Mouse (Mus musculus) hindbrain, postnatal 0 days (tissue): ENCODE measurements around the gene Por. TPM values are rescaled to one million over a fixed set of nuclear protein-coding genes. Genes with fewer than 3 reads are reported as not detected.

Source experiments
- ATAC-seq: fragments of 200-750 bp; cut with Nextera tagmentation; 2 replicates; pipeline ENCODE4 v1.8.0; 2017; ENCODE audit warnings: mild to moderate bottlenecking, moderate TSS enrichment, moderate library complexity
- DNase-seq: peaks from one replicate; pipeline ENCODE4 v3.0.0-alpha.2; 2015; ENCODE audit warnings: low spot score
- H3K27ac ChIP-seq: fragments of 300-500 bp; sonication (generic); 2 replicates; pipeline ENCODE4 v1.5.1; 2014; ENCODE audit warnings: mild to moderate bottlenecking
- H3K27me3 ChIP-seq: fragments of 300-500 bp; sonication (generic); 2 replicates; pipeline ENCODE4 v1.6.1; 2014; ENCODE audit warnings: low read length, mixed read lengths; ENCODE audit not compliant: insufficient read depth
- H3K36me3 ChIP-seq: fragments of 300-500 bp; sonication (generic); 2 replicates; pipeline ENCODE4 v1.6.1; 2014; ENCODE audit warnings: low read length, mixed read lengths; ENCODE audit not compliant: insufficient read depth
- H3K4me1 ChIP-seq: fragments of 300-500 bp; sonication (generic); 2 replicates; pipeline ENCODE4 v1.6.1; 2014; ENCODE audit warnings: antibody characterized with exemption, low read length, mixed read lengths; ENCODE audit not compliant: insufficient read depth
- H3K4me2 ChIP-seq: fragments of 300-500 bp; sonication (generic); 2 replicates; pipeline ENCODE4 v1.6.1; 2014; ENCODE audit warnings: low read depth, mild to moderate bottlenecking, low read length, moderate library complexity, mixed read lengths
- H3K4me3 ChIP-seq: fragments of 300-500 bp; sonication (generic); 2 replicates; pipeline ENCODE4 v1.5.1; 2014; ENCODE audit warnings: low read length
- H3K9ac ChIP-seq: fragments of 300-500 bp; sonication (generic); replicated peaks from 2 replicates; pipeline ENCODE4 v1.6.1; 2014; ENCODE audit warnings: mild to moderate bottlenecking, low read length, moderate library complexity, mixed read lengths
- H3K9me3 ChIP-seq: fragments of 300-500 bp; sonication (generic); 2 replicates; pipeline ENCODE4 v1.6.1; 2016; ENCODE audit warnings: low read length, mixed read lengths
- CTCF ChIP-seq: IDR thresholded peaks from 2 replicates; pipeline ENCODE4 v1.5.1; 2016; ENCODE audit warnings: antibody characterized with exemption, control low read depth, low read depth
- WGBS: fragments of 180-500 bp; shearing (Covaris S2); extraction: QIAGEN DNeasy Blood & Tissue Kit; methylation state at CpG from one replicate; pipeline ENCODE4 v1.1.7; 2014; 5-methylcytosine and 5-hydroxymethylcytosine counted together
- polyA plus RNA-seq: library from polyadenylated mRNA; unstranded; fragments of >200 nt; fragmentation: Nextera tagmentation; extraction: Ambion mirVana; gene quantifications from 2 replicates; pipeline ENCODE4 v1.2.1, GENCODE M21; 2015
- total RNA-seq: library from RNA; depleted of rRNA; stranded (reverse); fragments of >200 nt; gene quantifications from 2 replicates; pipeline ENCODE4 v1.2.3, GENCODE M21; 2014

Por gene
- total and polyA plus RNA-seq, 2 experiments from 2014 or later, result 71.4 to 71.8 TPM

DNA sequence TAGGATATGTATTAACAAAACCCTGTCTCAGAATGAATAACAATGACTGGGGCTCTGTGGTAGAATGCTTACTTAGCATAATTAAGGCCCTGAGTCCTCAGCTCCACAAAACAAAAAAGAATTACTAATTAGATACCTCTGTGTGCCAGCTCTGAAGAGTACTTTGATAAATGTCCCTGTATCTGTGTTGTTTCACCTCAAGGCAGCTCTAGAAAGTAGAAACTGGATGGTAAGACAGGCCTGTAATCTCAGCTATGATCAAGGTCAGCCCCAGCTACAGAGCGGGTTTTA is 26.3 kb upstream of the Por start:
- no peak overlapping the region for H3K4me2 ChIP-seq
- no peak overlapping the region for H3K4me3 ChIP-seq
- DNase-seq (no peak), ATAC-seq (no peak)
- no peak overlapping the region for H3K9ac ChIP-seq
- no peaks in the 10 kb centered on the region for H3K27me3 ChIP-seq
- H3K27ac ChIP-seq, result no peak overlapping the region
- H3K9me3 ChIP-seq, result no peaks in the 10 kb centered on the region
- H3K4me1 ChIP-seq, result no peaks in the 10 kb centered on the region
- WGBS, result 97% methylated on average over 1 of the region's 1 CpGs
- no peak for TF ChIP-seq CTCF
- peaks cover 10% of the 10 kb centered on the region for H3K36me3 ChIP-seq

DNA sequence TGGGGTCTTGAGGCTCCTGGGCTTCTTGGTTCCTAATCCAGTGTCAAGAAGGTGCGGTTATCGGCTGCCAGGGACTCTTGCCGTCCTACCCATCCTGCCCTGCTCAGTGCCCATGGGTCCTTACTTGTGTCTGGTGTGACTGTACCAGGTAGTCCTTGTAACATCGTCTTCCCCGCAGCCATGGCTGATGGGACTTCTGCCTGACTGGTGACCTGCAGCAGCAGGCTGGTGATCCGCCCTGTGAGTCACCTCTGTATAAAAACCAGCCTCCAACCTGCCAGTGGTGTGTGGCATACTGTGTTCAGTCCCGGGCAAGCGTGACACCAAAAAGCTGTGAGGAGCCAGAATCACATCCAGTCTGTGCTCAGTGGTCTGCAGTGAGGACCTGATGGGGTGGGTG is 26.0 kb upstream of the Por start:
- no peak for TF ChIP-seq CTCF
- no peak overlapping the region for H3K4me2 ChIP-seq
- no peak for ATAC-seq
- WGBS, result 94% methylated on average over 8 of the region's 8 CpGs
- no peaks in the 10 kb centered on the region for H3K4me1 ChIP-seq
- H3K9ac ChIP-seq, result no peak overlapping the region
- H3K36me3 ChIP-seq, result peaks cover 8% of the 10 kb centered on the region
- DNase-seq, result no peak
- H3K4me3 ChIP-seq, result no peak overlapping the region
- H3K9me3 ChIP-seq, result no peaks in the 10 kb centered on the region
- H3K27me3 ChIP-seq, result no peaks in the 10 kb centered on the region
- no peak overlapping the region for H3K27ac ChIP-seq

- H3K4me1 ChIP-seq, result no peaks in the 10 kb centered on the region
- no peaks in the 10 kb centered on the region for H3K27me3 ChIP-seq
- no peak for DNase-seq
- 77% methylated on average over 5 of the region's 5 CpGs for WGBS
- peaks cover 4% of the 10 kb centered on the region for H3K36me3 ChIP-seq
- no peak overlapping the region for H3K27ac ChIP-seq
- H3K4me2 ChIP-seq, result no peak overlapping the region
- no peak for TF ChIP-seq CTCF
- H3K9ac ChIP-seq, result no peak overlapping the region
- no peaks in the 10 kb centered on the region for H3K9me3 ChIP-seq
- no peak overlapping the region for H3K4me3 ChIP-seq
- no peak for ATAC-seq
These were observed 24.5 kb upstream of the Por start for GRCm38 (mm10) chr5:135645330-135645729.

GRCm38 (mm10) chr5:135646038-135646437 is 23.8 kb upstream of the Por start:
- no peak for TF ChIP-seq CTCF
- DNase-seq, result no peak
- WGBS, result 89% methylated on average over 6 of the region's 6 CpGs

GRCm38 (mm10) chr5:135648461-135649308 is 21.1 kb upstream of the Por start:
- WGBS, result 81% methylated on average over 9 of the region's 9 CpGs
- ATAC-seq, result no peak
- H3K9me3 ChIP-seq, result no peaks in the 10 kb centered on the region
- H3K4me3 ChIP-seq, result no peak overlapping the region
- no peaks in the 10 kb centered on the region for H3K4me1 ChIP-seq
- no peak for TF ChIP-seq CTCF
- H3K27me3 ChIP-seq, result no peaks in the 10 kb centered on the region
- H3K27ac ChIP-seq, result no peak overlapping the region
- H3K4me2 ChIP-seq, result no peak overlapping the region
- H3K9ac ChIP-seq, result no peak overlapping the region
- H3K36me3 ChIP-seq, result no peaks in the 10 kb centered on the region
- DNase-seq, result no peak

More at GRCm38 (mm10) chr5:135646038-135646437, 23.8 kb upstream of the Por start:
- Histone ChIP-seq H3K36me3 (no peaks in the 10 kb centered on the region), H3K4me1 (no peaks in the 10 kb centered on the region), H3K4me3 (no peak overlapping the region), H3K4me2 (no peak overlapping the region), H3K9me3 (no peaks in the 10 kb centered on the region), H3K9ac (no peak overlapping the region), H3K27ac (no peak overlapping the region), H3K27me3 (no peaks in the 10 kb centered on the region)
- ATAC-seq, result no peak

GRCm38 (mm10) chr5:135649309-135649633 is 20.6 kb upstream of the Por start:
- ATAC-seq (no peak), DNase-seq (no peak)
- no peaks in the 10 kb centered on the region for H3K36me3 ChIP-seq
- no peaks in the 10 kb centered on the region for H3K9me3 ChIP-seq
- no peak for TF ChIP-seq CTCF
- H3K27ac ChIP-seq, result no peak overlapping the region
- H3K27me3 ChIP-seq, result no peaks in the 10 kb centered on the region
- H3K4me2 ChIP-seq, result no peak overlapping the region
- H3K4me1 ChIP-seq, result no peaks in the 10 kb centered on the region
- H3K4me3 ChIP-seq, result no peak overlapping the region
- WGBS, result 95% methylated on average over 1 of the region's 1 CpGs
- H3K9ac ChIP-seq, result no peak overlapping the region

DNA sequence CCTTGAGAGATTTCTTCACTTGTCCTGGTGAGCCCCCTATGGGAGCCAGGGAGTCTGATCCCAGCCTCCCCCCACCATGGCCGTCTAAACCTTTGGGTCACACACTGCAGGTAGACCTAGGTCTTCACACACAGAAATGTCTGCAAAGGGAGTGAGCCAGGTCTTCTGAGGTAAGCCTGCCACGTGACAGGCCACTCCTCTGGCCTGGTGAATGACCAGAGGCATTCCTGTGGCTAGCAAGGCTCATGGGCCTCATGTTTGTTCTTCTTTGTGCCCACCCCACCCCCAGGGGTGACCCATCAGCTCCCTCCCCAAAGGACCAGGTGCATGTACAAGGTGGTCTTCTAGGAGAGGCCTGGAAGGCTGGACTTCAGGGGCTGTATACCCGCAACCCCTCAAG is 18.3 kb upstream of the Por start:
- Histone ChIP-seq H3K36me3 (no peaks in the 10 kb centered on the region), H3K27ac (no peak overlapping the region), H3K4me2 (no peak overlapping the region), H3K27me3 (no peaks in the 10 kb centered on the region), H3K9ac (no peak overlapping the region), H3K4me3 (no peak overlapping the region), H3K9me3 (no peaks in the 10 kb centered on the region), H3K4me1 (no peaks in the 10 kb centered on the region)
- WGBS, result 71% methylated on average over 3 of the region's 3 CpGs
- DNase-seq (no peak), ATAC-seq (no peak)
- no peak for TF ChIP-seq CTCF
